Mouse (Mus musculus): ENCODE measurements around the gene Gm42906.

Gene Gm42906

GRCm38 (mm10) chr5:151061942-151062341 lies 366.0 kb downstream of the Gm42906 start:
- DNase-seq (ENCODE audit: low spot score), result no peak

DNA sequence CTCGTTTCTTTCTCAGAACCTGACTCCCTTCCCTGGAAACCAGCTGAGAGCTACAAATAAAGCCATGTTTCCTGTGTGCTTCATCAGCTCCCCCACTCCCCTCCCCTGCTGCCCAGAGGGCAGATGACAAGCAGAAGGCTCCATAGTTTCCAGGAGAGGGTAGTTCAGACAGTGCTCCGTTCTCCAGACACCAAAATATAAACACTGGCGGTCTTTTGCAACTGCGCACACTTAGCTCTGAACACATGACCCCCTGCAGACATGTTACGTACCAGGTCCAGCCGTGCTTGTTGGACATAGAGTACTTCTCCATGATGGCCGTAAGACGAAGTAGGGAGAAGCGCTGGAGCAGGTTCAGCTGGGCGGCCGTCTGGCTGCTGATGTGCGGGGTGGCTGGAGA lies 367.5 kb downstream of the Gm42906 start:
- no peak for DNase-seq (ENCODE audit: low spot score)

DNA sequence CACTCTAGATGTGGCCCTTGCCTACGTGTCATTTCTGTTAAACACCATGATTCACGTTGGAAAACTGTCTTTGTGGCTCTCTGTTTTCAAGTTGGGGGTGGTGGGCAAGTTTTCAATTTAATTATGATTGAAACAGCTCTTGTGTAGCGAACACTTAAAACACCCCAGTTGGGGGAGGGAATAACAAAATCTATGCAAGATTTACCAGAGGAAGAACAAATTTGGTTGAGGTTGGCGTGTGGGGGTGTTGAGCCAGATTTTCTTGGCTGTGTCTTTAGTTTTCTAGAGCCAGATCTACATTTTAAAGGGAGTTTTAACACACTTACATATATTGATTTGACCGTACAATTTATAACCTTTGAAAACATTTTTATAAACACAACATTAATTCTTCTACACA lies 368.2 kb downstream of the Gm42906 start:
- DNase-seq (ENCODE audit: low spot score), result no peak

GRCm38 (mm10) chr5:151059352-151059751 lies 368.6 kb downstream of the Gm42906 start:
- DNase-seq (ENCODE audit: low spot score), result no peak

DNA sequence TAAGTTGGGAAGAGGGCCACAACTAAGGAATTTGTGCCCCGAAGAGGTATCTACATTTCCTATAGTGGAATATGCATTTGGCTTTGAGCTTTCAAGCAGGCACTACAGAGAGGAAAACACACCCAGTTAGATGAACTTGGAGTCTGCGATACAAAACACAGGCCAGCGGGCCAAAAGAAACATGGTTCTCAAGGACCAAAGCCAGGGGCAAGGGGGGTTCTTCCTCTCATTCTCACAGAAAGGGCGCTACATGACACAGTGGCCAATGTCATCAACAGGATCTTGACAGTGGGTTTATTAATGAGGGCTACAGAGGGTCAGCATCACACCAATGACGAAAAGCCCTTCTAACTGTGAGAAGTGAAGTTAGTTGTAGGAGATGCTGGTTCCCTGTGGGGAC lies 370.2 kb downstream of the Gm42906 start:
- no peak for DNase-seq (ENCODE audit: low spot score)

- no peak for DNase-seq (ENCODE audit: low spot score)
These were observed 371.1 kb downstream of the Gm42906 start for GRCm38 (mm10) chr5:151056920-151057294.

DNA sequence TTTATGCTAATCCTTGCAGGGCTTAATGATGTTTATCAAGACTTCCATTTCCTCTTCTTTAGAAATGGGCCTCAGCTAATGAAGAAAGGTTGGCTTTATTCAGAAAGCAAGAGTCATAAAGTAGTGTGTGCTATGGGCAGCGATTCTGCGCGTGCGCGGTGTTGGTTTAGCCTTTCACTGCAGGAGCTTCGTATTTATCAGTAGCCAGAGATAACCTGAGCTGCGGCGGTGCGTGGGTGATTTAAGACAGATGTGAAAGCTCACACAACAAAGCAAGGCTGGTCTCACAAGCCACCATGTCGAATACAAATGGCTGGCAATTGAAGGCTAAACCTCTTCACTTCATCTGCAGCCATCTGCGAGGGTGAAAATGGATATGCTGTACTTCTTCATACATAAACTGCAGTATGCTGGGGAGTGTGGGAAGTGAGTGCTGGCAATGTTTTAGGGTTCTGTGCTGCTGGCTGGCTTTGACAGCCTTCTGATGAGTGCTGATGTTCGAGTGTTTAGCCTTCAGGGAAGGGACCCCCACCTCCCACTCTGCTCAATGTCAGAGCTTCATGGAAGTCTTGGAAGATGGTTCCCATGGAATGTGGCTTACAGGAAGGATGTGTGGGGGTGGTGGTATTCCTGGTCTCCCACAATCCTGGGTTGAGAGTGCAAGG lies 371.6 kb downstream of the Gm42906 start:
- DNase-seq (ENCODE audit: low spot score), result no peak

DNA sequence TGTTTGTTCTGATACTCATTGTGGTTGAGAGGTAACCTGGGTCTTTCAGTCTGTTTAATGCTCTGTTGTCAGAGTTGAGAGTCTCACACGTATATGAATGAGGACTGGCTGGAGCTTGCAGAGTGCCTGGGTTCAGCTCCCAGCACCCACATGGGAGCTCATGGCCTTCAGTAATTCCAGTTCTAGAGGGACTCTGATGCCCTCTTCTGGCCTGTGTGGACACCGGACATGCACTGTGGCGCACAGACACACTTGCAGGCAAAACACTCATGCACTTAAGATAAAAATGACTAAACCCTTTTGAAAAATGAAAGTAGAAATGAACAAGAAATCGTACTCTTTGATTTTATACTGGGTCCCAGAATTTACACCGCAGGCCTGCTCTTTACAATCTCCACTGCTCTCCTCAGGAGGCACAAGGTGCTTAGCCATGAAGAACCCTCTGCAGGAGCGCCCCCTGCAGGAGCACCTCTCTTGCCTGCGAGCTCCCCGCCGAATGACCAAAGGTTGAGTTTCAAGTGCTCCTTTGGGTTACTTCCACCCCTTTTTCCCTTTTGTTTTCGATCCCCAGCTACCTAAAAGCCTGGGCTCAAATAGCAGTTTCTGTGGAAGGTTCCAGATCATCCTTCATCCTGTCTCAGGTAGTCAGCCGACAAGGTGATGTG lies 372.4 kb downstream of the Gm42906 start:
- no peak for DNase-seq (ENCODE audit: low spot score)

DNA sequence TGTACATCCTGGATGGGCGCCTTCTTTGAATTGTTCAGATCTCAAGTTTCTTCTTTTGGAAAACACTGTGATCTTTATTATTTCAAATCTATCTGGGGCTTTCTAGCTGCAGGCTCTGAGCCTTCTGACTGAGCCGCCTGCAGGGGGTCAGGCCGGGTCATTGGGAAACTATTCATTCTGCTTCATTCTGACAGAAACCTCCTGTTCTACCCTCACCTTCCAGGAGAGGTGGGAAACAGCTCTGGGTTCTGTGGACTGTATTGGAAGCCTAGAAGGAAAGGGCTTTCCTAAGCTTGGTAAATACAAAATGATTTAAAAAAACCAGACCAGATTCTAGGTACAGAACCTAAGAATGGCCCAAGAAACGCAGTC lies 373.2 kb downstream of the Gm42906 start:
- no peak for DNase-seq (ENCODE audit: low spot score)

DNA sequence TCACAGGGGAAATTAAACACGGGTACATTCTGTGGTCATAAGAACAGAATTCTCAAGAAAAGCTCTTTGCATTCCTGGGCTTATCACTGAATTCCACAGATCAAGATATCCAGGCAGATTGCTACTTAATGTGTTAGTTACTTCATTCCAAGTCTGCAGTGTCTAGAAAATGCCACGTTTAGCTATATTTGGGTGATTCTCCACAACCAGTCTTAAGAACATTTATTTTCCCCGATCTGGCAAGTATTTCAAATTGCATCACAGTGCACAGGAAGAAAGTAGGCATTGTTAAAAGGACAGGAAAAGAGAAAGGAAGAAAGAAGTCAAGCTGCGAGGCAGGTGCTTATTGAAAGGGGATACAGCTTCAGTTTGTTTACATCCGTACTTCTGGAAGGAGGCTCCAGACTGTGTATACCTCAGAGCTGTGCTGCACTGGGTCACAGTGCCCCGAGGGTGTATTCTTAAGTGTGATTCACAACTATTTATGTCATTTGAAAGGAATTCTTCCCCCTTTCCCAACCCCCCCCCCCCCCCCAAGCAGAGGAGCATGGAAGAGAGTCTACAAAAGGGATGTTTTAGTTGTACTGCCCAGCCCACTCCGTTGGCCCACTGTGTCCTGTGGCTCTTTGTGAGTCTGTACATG lies 373.7 kb downstream of the Gm42906 start:
- no peak for DNase-seq (ENCODE audit: low spot score)

DNA sequence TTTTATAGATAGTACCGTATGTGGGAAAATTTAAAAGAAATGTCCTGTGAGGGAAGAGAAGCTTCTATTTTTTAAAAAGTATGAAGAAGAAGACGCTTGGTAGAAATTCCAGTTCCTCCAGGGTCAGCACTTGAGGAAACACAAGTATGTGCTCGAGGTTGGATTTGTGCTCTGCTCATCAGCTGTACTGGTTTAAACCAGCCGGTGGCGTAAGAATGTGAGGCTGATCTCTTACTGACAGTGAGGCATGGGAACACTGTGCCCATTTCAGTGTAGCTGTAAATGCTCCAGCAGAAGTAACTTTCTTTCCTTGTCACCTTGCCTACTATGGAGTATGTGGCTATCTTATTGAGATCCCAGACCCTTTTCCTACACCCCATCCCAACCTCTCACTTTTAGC lies 374.8 kb downstream of the Gm42906 start:
- no peak for DNase-seq (ENCODE audit: low spot score)

GRCm38 (mm10) chr5:151052331-151052730 lies 375.6 kb downstream of the Gm42906 start:
- DNase-seq (ENCODE audit: low spot score), result no peak

DNA sequence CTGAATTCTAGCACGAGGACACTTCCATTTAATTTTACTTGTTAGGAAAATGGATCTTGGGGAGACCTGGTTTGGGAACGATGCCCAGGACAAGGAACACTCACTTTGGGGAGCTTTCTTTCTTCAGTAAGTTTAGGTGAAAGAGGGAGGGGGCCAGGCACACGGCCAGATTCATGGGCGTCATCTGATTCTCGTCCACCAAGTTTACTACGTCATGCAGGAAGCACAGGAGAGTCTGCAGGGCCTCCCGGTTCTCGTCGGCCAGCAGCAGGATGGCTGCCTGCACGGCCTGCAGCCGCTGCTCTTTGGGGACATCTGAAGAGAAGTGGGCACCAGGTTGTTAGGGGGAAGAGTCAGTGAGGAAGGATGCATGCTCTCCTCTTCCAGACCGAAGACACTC lies 380.5 kb downstream of the Gm42906 start:
- no peak for DNase-seq (ENCODE audit: low spot score)

- DNase-seq (ENCODE audit: low spot score), result no peak
These were observed 381.0 kb downstream of the Gm42906 start for GRCm38 (mm10) chr5:151046917-151047316.

- DNase-seq (ENCODE audit: low spot score), result no peak
These were observed 381.8 kb downstream of the Gm42906 start for GRCm38 (mm10) chr5:151046131-151046530.

- no peak for DNase-seq (ENCODE audit: low spot score)
These were observed 385.1 kb downstream of the Gm42906 start for GRCm38 (mm10) chr5:151042911-151043310.

- no peak for DNase-seq (ENCODE audit: low spot score)
These were observed 390.1 kb downstream of the Gm42906 start for GRCm38 (mm10) chr5:151037871-151038270.

DNA sequence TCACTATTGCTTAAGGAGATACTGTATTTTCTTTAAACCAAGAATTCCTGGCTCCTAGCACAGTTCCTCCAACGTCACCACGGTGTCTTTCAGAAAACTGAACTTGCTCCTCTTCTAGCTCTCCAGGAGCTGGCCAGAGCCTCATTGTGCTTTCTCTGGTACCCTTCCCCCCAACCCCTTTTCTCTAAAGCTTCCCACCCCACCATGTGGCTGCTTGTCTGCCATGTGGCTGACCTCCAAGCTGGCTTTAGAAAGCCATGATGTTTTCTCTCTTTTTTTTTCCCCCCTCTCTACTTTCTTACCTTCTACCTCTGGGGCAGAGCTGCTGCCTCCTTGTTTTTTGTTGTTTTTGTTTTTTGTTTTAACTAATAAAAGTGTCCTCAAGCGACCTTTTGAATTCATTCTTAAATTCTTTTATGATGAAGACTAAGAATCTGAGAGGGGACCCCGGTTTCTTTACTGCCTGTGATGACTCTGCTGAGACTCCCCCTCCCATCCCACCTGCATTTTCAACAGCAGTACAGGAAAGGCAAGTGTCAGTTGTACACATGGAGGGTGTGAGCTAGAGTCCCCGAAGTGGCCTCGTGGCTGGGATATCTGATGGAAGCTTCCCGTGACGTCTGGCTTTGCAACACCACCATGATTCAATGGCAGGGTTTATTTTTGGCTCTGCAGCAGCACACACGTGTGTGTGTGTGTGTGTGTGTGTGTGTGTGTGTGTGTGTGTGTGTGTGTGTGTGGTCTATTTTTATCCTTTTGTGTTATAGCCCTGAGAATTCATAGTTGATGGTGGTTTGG lies 393.0 kb downstream of the Gm42906 start:
- no peak for DNase-seq (ENCODE audit: low spot score)

DNA sequence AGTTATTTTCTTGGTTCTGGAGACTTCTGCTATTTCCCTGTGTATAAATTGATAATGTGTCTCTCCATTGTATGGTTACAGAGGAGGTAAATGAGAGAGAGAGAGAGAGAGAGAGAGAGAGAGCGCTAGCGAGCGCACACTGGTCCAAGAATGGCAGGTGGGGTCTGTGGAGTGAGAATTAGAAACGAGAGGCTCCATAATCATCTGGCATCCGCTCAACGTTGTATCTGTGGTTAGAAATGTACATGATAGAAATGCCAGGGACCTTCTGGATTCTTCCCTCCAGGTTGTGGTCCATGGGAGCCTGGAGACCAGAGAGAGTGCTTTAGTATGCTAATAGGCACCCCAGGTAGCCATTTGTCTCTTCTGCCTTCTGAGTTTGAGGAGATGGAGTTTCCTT lies 399.1 kb downstream of the Gm42906 start:
- DNase-seq (ENCODE audit: low spot score), result no peak

DNA sequence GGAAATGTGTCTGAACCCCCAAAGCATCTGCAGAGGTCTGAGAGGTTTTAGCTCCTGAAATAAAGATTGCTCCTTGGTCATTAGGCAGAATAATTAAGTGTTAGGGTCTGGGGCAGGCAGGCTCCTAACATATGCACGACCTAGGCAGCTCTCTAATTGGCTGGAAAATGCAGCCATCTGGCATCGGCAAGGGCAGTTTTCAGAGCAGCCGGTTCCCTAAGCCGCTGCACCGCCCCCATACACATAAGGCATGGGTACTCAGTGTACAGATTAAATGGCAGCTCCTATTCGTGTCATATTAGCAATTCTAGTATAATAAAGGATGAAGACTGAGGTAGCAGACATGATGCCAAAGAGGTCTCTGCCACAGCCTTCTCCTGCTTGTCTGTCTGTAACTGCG lies 400.8 kb downstream of the Gm42906 start:
- no peak for DNase-seq (ENCODE audit: low spot score)

DNA sequence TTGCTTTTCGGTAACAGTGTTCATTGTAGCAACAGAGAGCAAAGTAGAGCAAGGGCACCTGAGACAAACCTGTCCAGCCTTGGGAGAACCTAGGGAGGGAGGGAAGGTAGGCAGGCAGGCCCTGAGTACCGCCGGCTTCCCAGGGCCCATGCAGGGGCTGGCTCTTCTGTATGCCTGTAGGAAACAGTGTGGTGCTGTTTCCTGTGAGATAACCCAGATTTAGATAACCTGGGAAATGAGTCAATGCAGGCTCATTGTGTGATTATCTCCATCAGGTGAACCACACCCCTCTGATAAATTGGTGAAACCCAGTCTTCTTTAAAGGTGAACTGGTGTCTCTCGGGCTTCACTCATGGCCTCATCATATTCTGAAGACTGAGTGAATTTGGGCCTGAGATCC lies 401.9 kb downstream of the Gm42906 start:
- DNase-seq (ENCODE audit: low spot score), result no peak

DNA sequence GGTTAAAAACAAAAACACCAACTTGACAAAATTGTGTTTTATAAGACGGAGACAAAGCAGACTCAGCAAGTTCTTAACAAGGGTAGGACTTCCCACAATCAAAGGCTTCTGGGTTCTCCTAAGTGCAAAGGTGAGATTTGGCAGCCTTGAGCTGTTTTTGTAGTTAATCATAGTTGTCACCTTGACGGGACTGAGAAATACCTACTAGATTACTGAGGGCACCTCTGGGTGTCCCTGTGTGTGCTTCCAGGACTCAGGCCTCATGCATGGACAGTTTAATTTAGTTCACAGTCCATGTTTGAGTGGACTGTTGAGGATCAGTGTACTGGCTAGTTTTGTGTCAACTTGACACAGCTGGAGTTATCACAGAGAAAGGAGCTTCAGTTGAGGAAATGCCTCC lies 403.5 kb downstream of the Gm42906 start:
- DNase-seq (ENCODE audit: low spot score), result no peak

GRCm38 (mm10) chr5:151023461-151023860 lies 404.5 kb downstream of the Gm42906 start:
- peak; percentile 6 for DNase-seq (ENCODE audit: low spot score)
